Mouse (Mus musculus): ENCODE data around the gene Cirbp.

Cirbp gene

GRCm38 (mm10) chr10:80165392-80166128 is at the start of gene Cirbp:
Cirbp (plus strand) TSS chr10:80165985.
- no peak for DNase-seq (ENCODE audit: low spot score in 2 of 2)

- peak in 1 of 2 experiments; percentile 50 for DNase-seq (ENCODE audit: low spot score in 2 of 2)
Observed at GRCm38 (mm10) chr10:80116563-80116926, 49.2 kb upstream of the Cirbp start.

GRCm38 (mm10) chr10:80116927-80117691 is 48.7 kb upstream of the Cirbp start:
- DNase-seq (ENCODE audit: low spot score in 2 of 2): peak in 1 of 2 experiments; percentile 44

DNA sequence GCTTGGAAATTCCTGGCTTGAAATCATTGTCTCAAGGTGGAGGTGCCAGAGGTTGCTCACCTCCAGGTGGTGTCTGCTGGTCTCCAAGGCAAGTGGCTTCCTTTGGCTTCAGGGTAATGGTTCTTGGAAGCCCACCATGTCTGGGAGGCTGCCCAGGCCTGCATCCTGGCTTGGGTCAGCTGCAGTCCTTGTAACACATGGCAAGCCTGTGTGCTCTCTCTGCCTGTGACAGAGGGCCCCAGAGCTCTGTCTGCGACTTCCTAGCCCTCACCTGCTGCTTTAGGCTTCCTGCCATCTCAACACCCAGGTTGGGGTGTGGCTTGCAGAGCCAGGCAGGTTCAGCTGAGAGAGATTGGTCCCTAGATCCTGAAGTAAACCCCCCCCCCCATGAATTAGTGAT is 48.0 kb upstream of the Cirbp start:
- no peak for DNase-seq (ENCODE audit: low spot score in 2 of 2)

DNA sequence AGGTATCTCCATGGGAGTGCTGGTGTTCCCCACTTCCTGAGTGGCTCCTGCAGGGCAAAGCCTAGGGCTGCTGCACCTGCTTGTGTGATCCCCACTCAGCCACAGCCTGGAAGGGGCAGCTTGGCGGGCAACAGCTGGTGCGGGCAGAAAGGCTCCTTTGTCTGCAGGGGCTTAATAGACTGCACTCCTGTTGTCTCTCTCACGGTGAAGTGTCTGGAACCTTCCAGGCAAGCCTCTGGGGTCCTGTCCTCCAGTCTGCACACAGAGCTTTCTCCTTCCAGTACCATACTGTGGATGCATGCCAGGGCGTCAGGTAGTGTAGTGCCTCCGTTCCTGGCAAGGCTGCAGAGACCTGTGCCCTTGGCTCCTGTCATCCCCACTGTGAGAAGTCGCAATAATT is 47.2 kb upstream of the Cirbp start:
- DNase-seq (ENCODE audit: low spot score in 2 of 2): no peak

DNA sequence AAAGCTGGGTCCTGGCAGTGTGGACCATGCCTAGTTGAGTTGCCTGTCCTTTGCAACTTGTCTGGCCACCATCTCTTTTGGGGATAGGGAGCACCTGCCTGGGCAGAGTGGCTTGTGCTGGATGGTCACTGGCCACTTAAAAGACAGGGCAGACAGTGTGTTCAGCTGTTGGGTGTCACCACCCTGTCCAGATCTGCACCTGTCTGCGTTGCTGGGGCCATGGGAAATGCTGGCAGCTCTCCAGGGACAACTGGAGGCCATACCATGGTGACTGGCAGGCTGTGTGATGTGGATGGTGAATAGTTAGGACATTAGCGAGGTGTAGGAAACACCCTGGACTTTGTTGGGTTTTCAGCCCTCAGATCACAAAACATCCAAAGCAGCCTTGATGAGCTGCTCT is 45.6 kb upstream of the Cirbp start:
- no peak for DNase-seq (ENCODE audit: low spot score in 2 of 2)

GRCm38 (mm10) chr10:80121639-80122038 is 44.1 kb upstream of the Cirbp start:
- no peak for DNase-seq (ENCODE audit: low spot score in 2 of 2)

DNA sequence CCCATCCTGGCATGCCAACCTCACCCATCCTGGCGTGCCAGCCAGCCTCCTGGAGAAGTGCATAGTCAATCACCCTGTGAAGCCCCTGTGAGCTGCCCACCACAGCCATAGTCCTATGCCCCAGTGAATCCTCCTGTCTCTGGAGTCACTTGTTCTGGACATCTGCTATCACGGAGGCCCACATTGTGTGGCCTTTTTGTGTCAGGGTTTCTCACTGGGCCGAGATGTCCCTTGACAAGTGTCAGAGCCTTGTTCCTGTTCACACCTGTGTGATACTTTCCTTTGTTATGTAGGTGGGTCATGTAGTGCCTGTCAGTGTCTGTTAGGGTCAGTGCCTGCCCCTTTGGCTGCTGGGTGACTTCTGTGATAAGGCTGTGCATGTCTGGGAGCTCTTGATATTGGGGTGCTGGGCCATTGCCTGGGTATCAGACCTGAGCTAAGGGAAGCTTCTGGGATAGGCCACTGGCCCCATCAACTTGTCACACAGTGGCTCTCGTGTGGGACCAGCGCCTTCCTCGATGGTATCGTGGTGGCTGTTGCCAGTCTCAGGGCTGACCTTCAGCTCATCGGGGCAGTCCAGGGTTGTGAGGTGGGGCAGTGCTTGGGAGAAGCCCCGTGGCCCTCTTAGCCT is 41.7 kb upstream of the Cirbp start:
- no peak for DNase-seq (ENCODE audit: low spot score in 2 of 2)

- DNase-seq (ENCODE audit: low spot score in 2 of 2): no peak
Observed at GRCm38 (mm10) chr10:80127920-80128319, 37.9 kb upstream of the Cirbp start.

DNA sequence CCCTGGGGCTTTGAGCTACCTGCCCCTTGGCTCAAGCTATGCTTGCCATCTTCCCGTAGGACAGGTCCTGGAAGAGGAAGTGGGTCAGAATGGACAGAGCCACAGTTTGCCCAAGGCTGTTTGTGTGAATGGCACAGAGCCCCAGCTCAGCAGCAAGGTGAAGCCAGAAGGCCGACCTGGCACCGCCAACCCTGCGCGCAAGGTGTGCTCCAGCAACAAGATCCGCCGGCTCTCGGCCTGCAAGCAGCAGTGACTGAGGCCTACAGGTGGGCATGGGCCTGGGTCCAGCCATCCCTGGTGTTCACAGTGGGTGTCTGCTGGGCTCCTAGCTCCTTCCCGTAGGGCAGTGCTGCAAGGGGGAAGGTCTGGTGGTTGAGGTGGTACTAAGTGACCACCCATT is 35.9 kb upstream of the Cirbp start:
- no peak for DNase-seq (ENCODE audit: low spot score in 2 of 2)

DNA sequence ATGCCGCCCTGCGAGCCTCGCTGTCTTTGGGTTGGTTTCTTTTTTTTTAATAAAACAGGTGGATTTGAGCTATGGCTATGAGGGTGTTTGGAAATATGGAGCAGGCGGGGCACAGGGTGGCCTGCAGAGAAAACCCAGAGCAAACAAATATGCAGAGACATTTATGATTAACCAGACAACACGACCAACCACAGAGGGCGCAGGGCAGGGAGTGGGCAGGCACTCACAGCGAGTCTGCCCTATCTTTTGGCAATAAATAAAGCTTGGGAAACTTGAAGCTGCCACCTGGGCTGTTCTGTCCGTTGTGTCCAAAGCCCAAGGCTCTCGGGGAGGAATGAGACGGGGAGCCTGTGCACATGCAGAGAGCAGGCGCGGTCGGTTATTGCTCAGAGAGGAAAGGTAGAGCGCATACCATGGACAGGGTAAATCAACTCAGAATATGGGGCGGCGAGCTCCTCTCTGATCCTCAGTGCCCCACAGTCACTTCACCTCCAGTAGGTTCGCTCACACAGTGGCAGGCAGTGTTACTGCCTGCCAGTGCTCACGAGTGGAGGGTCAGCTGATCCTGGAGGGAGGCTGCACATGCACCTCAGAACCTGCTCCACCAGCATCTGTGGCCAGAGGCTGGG is 35.3 kb upstream of the Cirbp start:
- DNase-seq (ENCODE audit: low spot score in 2 of 2): no peak

GRCm38 (mm10) chr10:80131316-80131951 is 34.4 kb upstream of the Cirbp start:
- no peak for DNase-seq (ENCODE audit: low spot score in 2 of 2)

DNA sequence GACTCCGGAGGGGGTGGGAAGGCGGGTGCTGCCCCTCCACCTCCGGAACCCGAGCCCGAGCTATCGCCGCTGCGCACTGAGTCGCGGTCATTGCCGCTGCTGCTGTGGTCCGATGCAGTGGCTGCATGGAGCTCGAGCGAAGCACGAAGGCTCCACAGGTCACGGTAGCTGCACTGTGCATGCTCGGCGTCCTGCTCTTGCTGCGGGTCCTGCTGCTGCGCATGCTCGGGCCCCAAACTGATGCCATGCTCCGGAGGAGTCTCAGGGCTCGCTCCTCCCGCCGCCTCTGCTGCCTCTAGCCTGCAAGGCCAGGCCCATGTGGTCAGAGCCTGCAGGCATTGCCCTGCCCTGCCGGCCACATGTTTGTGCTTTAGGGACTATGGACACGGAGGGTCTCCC is 33.8 kb upstream of the Cirbp start:
- DNase-seq (ENCODE audit: low spot score in 2 of 2): no peak

GRCm38 (mm10) chr10:80133226-80133849 is 32.4 kb upstream of the Cirbp start:
- no peak for DNase-seq (ENCODE audit: low spot score in 2 of 2)

DNA sequence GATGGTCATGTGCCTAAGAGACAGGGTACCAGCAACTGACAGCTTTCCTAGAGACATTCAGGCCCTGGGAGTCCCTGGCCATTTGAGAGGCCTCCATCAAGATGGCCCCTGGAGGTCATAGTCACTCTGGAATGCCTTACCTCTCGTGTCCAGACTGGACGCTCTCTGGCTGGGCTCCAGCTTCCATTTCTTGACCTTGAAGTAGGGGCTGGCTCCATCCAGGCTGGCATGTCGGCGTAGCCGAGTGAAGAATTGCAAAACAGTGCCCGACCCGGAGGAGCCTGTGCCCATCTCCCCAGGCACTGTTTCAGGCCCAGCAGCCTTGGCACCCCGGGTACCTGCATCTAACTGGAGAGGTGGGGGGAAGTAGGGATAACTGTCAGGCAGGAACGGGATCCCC is 31.4 kb upstream of the Cirbp start:
- no peak for DNase-seq (ENCODE audit: low spot score in 2 of 2)

DNA sequence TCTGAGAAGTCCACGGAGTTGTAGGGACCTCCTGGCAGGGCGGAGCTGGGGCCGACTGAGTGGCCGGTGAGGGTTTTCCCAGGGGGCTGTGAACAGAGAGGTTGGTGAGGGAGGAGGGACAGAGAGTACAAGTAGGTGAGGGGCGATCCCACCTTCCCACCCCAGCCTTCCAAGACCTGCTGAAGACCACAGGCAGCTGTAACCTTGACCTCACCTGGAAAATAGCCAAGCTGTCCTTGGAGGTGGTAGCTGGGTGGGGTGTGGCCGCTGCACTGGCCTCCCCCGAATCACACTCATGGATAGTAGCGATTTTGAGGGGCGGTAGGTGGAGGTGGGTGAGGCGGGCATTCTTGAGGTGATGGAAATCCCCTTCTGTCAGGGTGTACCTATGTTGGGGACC is 30.6 kb upstream of the Cirbp start:
- no peak for DNase-seq (ENCODE audit: low spot score in 2 of 2)

DNA sequence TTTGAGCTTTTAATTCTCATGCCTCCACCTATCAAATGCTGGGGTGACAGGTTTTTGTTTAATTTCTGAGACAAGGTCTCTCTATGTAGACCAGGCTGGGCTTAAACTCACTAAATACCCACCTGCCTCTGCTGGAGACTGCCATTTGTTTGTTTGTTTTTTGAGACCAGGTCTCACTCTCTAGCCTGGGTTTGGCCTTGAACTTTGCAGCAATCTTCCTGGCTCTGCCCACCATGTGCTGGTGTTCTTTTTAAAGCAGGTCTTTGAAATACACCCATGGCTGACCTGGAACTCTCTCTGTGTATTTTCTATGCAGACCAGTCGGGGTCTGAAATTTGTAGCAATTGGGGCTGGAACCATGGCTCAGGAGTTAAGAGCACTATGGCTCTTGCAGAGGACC is 30.1 kb upstream of the Cirbp start:
- no peak for DNase-seq (ENCODE audit: low spot score in 2 of 2)

- DNase-seq (ENCODE audit: low spot score in 2 of 2): no peak
Observed at GRCm38 (mm10) chr10:80136179-80136951, 29.4 kb upstream of the Cirbp start.

DNA sequence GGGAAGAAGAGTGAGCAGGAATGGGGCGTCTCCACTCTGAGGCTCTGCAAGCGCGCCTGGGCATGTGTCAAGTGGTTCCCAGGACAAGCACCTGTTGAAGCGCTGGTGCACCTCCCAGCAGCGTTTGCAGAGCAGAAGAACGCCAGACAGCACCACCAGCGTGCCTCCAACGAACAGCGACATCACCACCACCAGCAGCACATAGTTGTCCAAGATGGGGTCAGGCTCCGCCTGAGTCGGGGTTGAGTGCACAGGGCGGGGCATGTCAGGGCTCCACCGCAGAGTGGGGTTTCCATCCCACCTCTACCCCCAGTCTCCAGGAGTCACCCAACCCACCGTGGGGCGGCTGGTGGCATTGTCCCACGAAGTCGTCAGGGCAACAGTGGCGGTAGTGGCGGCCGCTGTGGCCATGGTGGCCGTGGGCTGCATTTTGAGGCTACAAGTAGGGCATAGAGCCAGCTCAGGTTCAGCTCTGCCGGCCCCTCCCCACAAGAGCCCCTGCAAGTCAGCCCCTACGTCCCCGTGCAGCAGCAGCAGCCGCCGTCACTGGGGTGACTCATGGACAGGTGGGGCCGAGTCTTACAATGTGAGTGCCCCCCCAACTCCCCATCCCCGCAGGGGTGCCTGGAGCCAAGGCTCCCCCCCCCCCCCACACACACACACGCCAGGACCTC is 28.7 kb upstream of the Cirbp start:
- DNase-seq (ENCODE audit: low spot score in 2 of 2): no peak

Measured in spleen, postnatal 14 days (tissue).